ENCODE assay signal across 8 mouse cellular contexts in genomic region chr4:41653296-41653695, GRCm38 (mm10). TPM values are rescaled to one million over a fixed set of nuclear protein-coding genes. Genes with fewer than 3 reads are reported as not detected.
A peak's percentile ranks its signal among the peaks of the same experiment; 100 is the strongest.
DNase-seq lines count a peak whose midpoint lies in the region; ATAC-seq and TF ChIP-seq lines count a peak whose summit lies in the region.

No protein-coding gene starts in this region.

- H3K4me3 ChIP-seq in heart, adult 2 months = no peak overlapping the region
- no peak overlapping the region for H3K4me3 ChIP-seq in heart, embryonic 10.5 days
- H3K4me3 ChIP-seq in forebrain, embryonic 15.5 days = no peak overlapping the region
- H3K4me3 ChIP-seq in midbrain, embryonic 15.5 days = no peak overlapping the region
- H3K4me3 ChIP-seq in stomach, embryonic 14.5 days (ENCODE audit: low read depth, low read length) = no peak overlapping the region

- no peaks in the 10 kb centered on the region for H3K27me3 ChIP-seq in heart, adult 2 months (ENCODE audit: control insufficient read depth, insufficient read depth, low read length)
- H3K27me3 ChIP-seq in heart, embryonic 10.5 days (ENCODE audit: insufficient read depth, poor library complexity, severe bottlenecking) = peaks cover 39% of the 10 kb centered on the region
- H3K27me3 ChIP-seq in forebrain, embryonic 15.5 days = no peaks in the 10 kb centered on the region
- no peaks in the 10 kb centered on the region for H3K27me3 ChIP-seq in midbrain, embryonic 15.5 days (replicated peaks)
- H3K27me3 ChIP-seq in stomach, embryonic 14.5 days (ENCODE audit: control insufficient read depth, insufficient read depth, low read length) = no peaks in the 10 kb centered on the region

- 0 out of 2 replicates have a peak, but pooled peaks have one; percentile 4 for TF ChIP-seq EP300 in heart, adult 2 months (IDR thresholded peaks at IDR 0.05; ENCODE audit: insufficient read depth, low read depth, low read length)

- no peaks in the 10 kb centered on the region for H3K36me3 ChIP-seq in heart, adult 2 months (ENCODE audit: control insufficient read depth, insufficient read depth, low read length)
- no peaks in the 10 kb centered on the region for H3K36me3 ChIP-seq in heart, embryonic 10.5 days
- H3K36me3 ChIP-seq in forebrain, embryonic 15.5 days = peaks cover 10% of the 10 kb centered on the region
- no peaks in the 10 kb centered on the region; the same call in 1 of the 2 replicates for H3K36me3 ChIP-seq in midbrain, embryonic 15.5 days (replicated peaks)
- H3K36me3 ChIP-seq in stomach, embryonic 14.5 days (ENCODE audit: control insufficient read depth, insufficient read depth, low read length) = no peaks in the 10 kb centered on the region

- no peak for TF ChIP-seq POLR2A in heart, adult 2 months (IDR thresholded peaks at IDR 0.05; ENCODE audit: insufficient read depth, low read depth, low read length)

- no peak overlapping the region for H3K27ac ChIP-seq in heart, adult 2 months
- no peak overlapping the region for H3K27ac ChIP-seq in heart, embryonic 10.5 days
- H3K27ac ChIP-seq in forebrain, embryonic 15.5 days (replicated peaks) = no peak overlapping the region
- no peak overlapping the region for H3K27ac ChIP-seq in midbrain, embryonic 15.5 days
- no peak overlapping the region for H3K27ac ChIP-seq in stomach, embryonic 14.5 days (ENCODE audit: low read length)

- no peaks in the 10 kb centered on the region for H3K9me3 ChIP-seq in heart, embryonic 10.5 days
- H3K9me3 ChIP-seq in forebrain, embryonic 15.5 days = no peaks in the 10 kb centered on the region
- no peaks in the 10 kb centered on the region for H3K9me3 ChIP-seq in midbrain, embryonic 15.5 days
- no peaks in the 10 kb centered on the region for H3K9me3 ChIP-seq in stomach, embryonic 14.5 days (ENCODE audit: control insufficient read depth, low read depth, low read length)

- H3K9ac ChIP-seq in heart, adult 2 months (ENCODE audit: low read depth, low read length) = no peak overlapping the region
- no peak overlapping the region for H3K9ac ChIP-seq in forebrain, embryonic 15.5 days (replicated peaks)
- no peak overlapping the region for H3K9ac ChIP-seq in midbrain, embryonic 15.5 days
- H3K9ac ChIP-seq in stomach, embryonic 14.5 days (replicated peaks; ENCODE audit: low read depth, low read length) = no peak overlapping the region

- peak; percentile 50 to 76 for DNase-seq in heart, adult 2 months
- no peak for DNase-seq in heart, embryonic 10.5 days (ENCODE audit: low spot score)
- peak; percentile 70 for DNase-seq in cerebellum, adult 11 months
- peak; percentile 68 for DNase-seq in induced T-regulatory cell, adult 2 months (ENCODE audit: low read depth)
- DNase-seq in left cerebral cortex, postnatal 14 days (ENCODE audit: low spot score in 2 of 2) = peak; percentile 79 to 81

- no peaks in the 10 kb centered on the region for H3K79me2 ChIP-seq in heart, adult 2 months (replicated peaks; ENCODE audit: control insufficient read depth, insufficient read depth, low read length)

- intact Hi-C loops in heart, adult 2 months (cut with DNase I) = loop anchor here (1.0 to 2.0 kb wide), 5 partner anchors 38 to 184 kb away; no protein-coding TSS in a partner anchor
- intact Hi-C loops in left cerebral cortex, postnatal 14 days (cut with DNase I) = loop anchor here (5.0 kb wide), 2 partner anchors 41 to 101 kb away; no protein-coding TSS in a partner anchor

- H3K4me2 ChIP-seq in forebrain, embryonic 15.5 days (replicated peaks) = no peak overlapping the region
- no peak overlapping the region for H3K4me2 ChIP-seq in midbrain, embryonic 15.5 days
- no peak overlapping the region for H3K4me2 ChIP-seq in stomach, embryonic 14.5 days (replicated peaks; ENCODE audit: low read depth, low read length)

- peak; percentile 65 for ATAC-seq in forebrain, embryonic 15.5 days (replicated peaks)
- ATAC-seq in midbrain, embryonic 15.5 days (replicated peaks) = peak; percentile 55
- ATAC-seq in stomach, embryonic 14.5 days (ENCODE audit: insufficient number of reproducible peaks, insufficient read depth, low FRiP score, low read depth) = peak; percentile 34; the same call in 1 of the 2 replicates

- no peaks in the 10 kb centered on the region for H3K4me1 ChIP-seq in heart, adult 2 months (ENCODE audit: control insufficient read depth, insufficient read depth, low read length)
- H3K4me1 ChIP-seq in heart, embryonic 10.5 days = peaks cover 12% of the 10 kb centered on the region
- 0 out of 2 replicates have a peak, but pooled peaks cover 5% of the 10 kb centered on the region for H3K4me1 ChIP-seq in forebrain, embryonic 15.5 days
- H3K4me1 ChIP-seq in midbrain, embryonic 15.5 days = peaks cover 9% of the 10 kb centered on the region
- H3K4me1 ChIP-seq in stomach, embryonic 14.5 days (ENCODE audit: control insufficient read depth, insufficient read depth, low read length) = peaks cover 3% of the 10 kb centered on the region; the same call in 1 of the 2 replicates

- WGBS in heart, adult 2 months = 47% methylated on average over 6 of the region's 6 CpGs
- 43% methylated on average over 6 of the region's 6 CpGs for WGBS in heart, embryonic 10.5 days
- WGBS in forebrain, embryonic 15.5 days = 29% methylated on average over 6 of the region's 6 CpGs
- 41% methylated on average over 6 of the region's 6 CpGs for WGBS in midbrain, embryonic 15.5 days
- 47% methylated on average over 6 of the region's 6 CpGs for WGBS in stomach, embryonic 14.5 days

- peak; percentile 96 for TF ChIP-seq CTCF in heart, adult 2 months (IDR thresholded peaks at IDR 0.05)

RNA-seq across cellular contexts. Expression of gene Enho, which starts 13.2 kb away (rescaled TPM):
- 1 to 10 TPM; 8.1 to 8.3 TPM for total RNA-seq in heart, adult 2 months (2021)
- 20.4 and 22.3 TPM in 2 replicates for polyA plus RNA-seq in heart, adult 2 months (2012; rRNA removed)
- polyA plus RNA-seq in heart, embryonic 10.5 days (2016; fragmentation: Nextera tagmentation; extraction: Ambion mirVana) = 5.3 and 8.9 TPM in 2 replicates
- polyA plus RNA-seq in forebrain, embryonic 15.5 days (2015; fragmentation: Nextera tagmentation; extraction: Ambion mirVana) = 58.3 and 66.4 TPM in 2 replicates
- total RNA-seq in left cerebral cortex, postnatal 14 days (2021) = 10 to 100 TPM; 54.7 to 60.3 TPM
- polyA plus RNA-seq in midbrain, embryonic 15.5 days (2015; fragmentation: Nextera tagmentation; extraction: Ambion mirVana) = 121 and 122 TPM in 2 replicates
- polyA plus RNA-seq in stomach, embryonic 14.5 days (2014; fragmentation: Nextera tagmentation; extraction: Ambion mirVana) = 30.7 and 30.9 TPM in 2 replicates

RNA-seq across cellular contexts. Expression of gene Cntfr, which starts 43.6 kb away (rescaled TPM):
- 1 to 10 TPM; 4.1 to 5.4 TPM for total RNA-seq in heart, adult 2 months (2021)
- polyA plus RNA-seq in heart, adult 2 months (2012; rRNA removed) = 8.5 and 11.4 TPM in 2 replicates
- 2.6 and 8.9 TPM in 2 replicates for polyA plus RNA-seq in heart, embryonic 10.5 days (2016; fragmentation: Nextera tagmentation; extraction: Ambion mirVana)
- polyA plus RNA-seq in forebrain, embryonic 15.5 days (2015; fragmentation: Nextera tagmentation; extraction: Ambion mirVana) = 15.8 and 16.6 TPM in 2 replicates
- 100 to 1,000 TPM in 1 of 2 experiments, 10 to 100 TPM in 1; 98.6 to 102 TPM for total RNA-seq in left cerebral cortex, postnatal 14 days (2021)
- 28.1 and 32.2 TPM in 2 replicates for polyA plus RNA-seq in midbrain, embryonic 15.5 days (2015; fragmentation: Nextera tagmentation; extraction: Ambion mirVana)
- 9.3 and 11.3 TPM in 2 replicates for polyA plus RNA-seq in stomach, embryonic 14.5 days (2014; fragmentation: Nextera tagmentation; extraction: Ambion mirVana)

RNA-seq across cellular contexts. Expression of gene Il11ra1, which starts 46.5 kb away (rescaled TPM):
- 10 to 100 TPM; 88.2 to 99.3 TPM for total RNA-seq in heart, adult 2 months (2021)
- polyA plus RNA-seq in heart, adult 2 months (2012; rRNA removed) = 79.9 and 108 TPM in 2 replicates
- 144 and 147 TPM in 2 replicates for polyA plus RNA-seq in heart, embryonic 10.5 days (2016; fragmentation: Nextera tagmentation; extraction: Ambion mirVana)
- 23.8 and 26.4 TPM in 2 replicates for polyA plus RNA-seq in forebrain, embryonic 15.5 days (2015; fragmentation: Nextera tagmentation; extraction: Ambion mirVana)
- total RNA-seq in left cerebral cortex, postnatal 14 days (2021) = 10 to 100 TPM; 28.9 to 32.8 TPM
- 37.5 and 40.3 TPM in 2 replicates for polyA plus RNA-seq in midbrain, embryonic 15.5 days (2015; fragmentation: Nextera tagmentation; extraction: Ambion mirVana)
- polyA plus RNA-seq in stomach, embryonic 14.5 days (2014; fragmentation: Nextera tagmentation; extraction: Ambion mirVana) = 162 TPM in 2 replicates
